Mouse (Mus musculus) layer of hippocampus, postnatal 36 days (tissue): Measurements from ENCODE around the gene Gm10282. TPM values are rescaled to one million over a fixed set of nuclear protein-coding genes. Genes with fewer than 3 reads are reported as not detected.

ENCODE experiments used
- DNase-seq, 2 experiments: peaks; one replicate each; pipeline ENCODE4 v3.0.0; 2022
- total RNA-seq, 2 experiments: library from RNA; stranded (reverse); gene quantifications; 2 replicates each; pipeline ENCODE4 v1.2.3; 2021

Gm10282 gene
- total RNA-seq = 1 to 10 TPM; 7.7 to 9.7 TPM

DNA sequence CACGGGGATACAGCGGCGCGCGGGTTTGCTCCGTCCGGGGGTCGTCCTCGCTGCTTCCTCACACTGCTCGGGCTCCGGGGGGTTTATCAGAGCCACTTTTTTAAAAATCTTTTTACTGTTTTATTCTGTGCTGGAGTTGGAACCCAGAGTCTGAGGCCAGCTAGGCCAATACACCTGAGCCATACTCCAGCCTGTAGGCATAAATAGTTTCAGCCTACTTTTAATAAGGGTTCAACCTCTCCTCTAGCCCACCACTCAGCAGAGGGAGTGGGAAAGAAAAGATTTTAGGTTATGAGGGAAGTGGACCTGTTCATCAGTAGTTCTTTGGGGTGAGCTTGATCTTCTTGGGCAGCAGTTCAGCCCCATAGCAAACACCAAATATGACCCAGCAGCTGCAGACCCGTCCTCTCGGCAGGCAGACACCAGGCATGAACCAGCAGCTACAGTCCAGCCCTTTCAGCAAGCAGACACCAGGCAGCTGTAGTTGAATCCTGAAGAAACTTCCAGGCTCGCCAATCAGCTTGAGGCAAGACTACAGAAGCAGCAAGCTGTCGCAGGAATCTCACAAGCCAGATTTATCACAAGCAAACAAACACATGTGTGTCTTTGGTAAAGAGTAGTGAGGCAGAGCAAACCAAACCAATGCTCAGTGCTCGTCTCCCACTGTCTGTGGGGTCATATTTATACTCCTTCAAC, at the start of gene Gm10282:
Gm10282 (minus strand) TSS at position 51 of the 696 bp plus-strand sequence.
- no peak for DNase-seq

DNA sequence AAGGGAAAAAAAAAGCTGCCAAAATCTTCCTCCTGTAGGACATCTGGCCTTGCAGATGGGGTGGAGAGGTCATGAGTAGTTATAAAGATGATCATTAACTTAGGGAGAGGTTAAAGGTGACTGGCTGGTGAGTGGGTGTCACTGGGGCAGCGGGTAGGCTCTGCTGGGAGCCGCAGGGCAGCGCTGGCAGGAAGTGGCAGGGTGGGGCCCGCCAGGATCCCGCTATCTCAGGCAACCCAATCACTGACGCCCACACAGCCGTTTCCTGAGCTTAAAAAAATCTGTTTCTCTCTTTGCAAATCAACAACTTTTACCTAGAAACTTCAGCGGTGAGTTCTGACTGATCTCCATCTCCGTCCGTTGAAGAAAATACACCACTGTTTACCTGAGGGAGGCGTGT, 49.2 kb upstream of the Gm10282 start:
- no peak for DNase-seq

DNA sequence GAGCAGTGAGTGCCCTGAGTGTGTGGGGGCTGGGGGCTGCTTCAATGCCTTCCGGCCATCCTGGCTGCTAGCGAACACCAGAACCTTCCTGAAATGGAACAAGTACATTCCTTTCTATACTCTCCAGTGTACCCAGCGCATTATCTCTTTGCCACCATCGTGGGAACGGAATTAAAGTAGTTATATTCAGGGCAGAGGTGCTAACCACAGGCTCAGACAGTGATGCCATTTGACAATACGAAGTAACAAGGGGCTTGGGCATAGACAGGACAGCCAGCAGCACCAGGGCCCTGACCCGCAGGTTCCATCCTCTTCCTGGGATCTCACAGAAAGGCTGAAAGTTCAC, 48.6 kb upstream of the Gm10282 start:
- no peak for DNase-seq

DNA sequence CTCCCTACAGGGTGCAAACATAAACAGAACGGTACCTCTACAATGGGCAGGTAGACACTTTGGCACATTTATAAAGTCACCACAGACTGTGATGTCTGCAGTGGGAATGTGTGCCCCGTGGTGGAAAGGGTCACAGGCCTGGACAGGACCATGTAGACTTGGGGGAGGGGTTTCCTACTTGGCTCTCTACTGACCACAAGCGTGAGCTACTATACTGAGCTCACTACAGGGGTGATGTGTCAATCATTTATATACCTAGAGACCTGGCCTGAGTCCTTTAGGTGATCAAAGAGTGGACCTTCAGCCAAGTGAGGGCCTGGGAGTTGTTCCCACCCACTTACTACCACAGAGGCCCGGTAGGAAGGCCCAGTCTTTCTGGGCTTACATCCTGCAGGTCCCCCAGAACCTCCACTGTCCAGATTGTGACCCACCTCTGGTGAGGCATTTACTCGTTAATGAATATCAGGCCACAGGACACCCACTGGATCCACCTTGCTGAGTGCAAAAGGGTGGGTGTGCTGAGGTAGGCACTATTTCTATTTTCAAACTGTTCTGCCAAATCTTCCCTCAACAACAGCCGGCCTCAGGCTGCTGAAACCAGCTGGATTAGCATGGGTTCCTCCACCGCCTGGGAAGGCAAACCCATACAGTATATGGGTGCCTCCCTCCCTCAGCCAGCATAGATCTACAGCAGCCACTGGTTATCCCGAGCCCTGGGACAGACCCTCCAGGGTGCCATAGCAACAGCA, 48.1 kb upstream of the Gm10282 start:
- no peak for DNase-seq

DNA sequence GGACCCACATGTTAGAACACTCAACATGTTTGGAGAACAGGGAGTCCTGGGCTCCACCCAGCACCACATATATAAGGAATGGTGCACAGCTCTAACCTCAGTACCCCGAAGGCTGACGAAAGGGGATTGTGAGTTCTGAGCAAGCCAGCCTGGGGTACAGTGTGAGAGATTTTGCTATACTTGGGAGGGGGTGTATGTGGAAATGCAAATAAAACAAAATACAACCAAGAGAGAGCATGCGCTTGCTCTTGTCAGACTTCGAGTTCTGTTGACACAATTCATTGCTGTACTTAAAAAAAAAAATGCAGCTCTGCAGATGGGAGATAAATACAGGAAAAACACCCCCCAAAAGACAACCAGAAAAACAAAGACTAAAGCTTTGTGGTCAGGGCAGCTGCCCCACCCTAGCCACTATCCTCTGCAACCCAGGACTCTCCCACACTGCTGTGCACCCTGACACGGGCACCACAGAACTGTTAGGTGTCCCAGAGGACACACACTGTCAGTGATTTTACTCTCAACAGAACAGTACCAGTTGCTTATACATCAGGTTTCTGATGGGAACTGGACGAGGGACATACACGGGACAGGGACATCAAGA, 46.4 kb upstream of the Gm10282 start:
- DNase-seq = no peak

DNA sequence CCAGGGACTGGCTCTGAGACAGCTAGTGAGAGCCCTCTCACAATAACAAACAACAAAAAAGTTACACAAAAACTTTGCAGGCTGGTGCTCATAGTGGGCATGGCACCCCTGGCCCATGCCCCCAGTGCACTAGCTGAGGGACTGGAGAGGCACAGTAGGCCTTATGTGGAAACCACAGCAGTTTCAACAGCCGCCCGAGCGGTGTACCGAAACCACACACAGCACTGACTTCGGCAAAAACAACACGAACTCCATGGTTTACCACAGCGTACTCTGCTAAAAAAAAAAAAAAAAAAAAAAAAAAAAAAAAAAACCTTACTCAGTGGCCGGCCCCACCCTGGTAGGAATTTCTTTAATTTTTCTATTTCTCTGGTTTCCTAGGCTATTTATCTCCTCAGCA, 45.7 kb upstream of the Gm10282 start:
- no peak for DNase-seq

DNA sequence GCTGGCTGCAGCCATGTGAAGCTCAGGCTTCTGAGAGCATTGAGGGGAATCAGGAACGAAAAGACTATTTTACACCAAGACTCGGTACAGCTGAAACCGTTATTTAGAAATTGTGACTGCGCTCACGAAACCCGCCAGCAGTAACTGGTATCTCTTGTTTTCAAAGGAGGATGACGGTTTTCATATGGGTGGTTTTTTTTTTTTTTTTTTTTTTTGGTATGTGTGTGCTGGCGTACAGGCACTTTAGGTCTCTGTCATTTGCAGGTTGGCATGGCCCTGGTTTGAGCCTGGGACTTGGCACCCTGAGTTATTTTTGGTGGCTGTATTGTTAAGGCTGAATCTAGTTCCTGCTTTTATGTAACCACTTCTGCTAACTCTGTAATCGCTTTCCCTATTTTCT, 44.8 kb upstream of the Gm10282 start:
- DNase-seq = no peak

DNA sequence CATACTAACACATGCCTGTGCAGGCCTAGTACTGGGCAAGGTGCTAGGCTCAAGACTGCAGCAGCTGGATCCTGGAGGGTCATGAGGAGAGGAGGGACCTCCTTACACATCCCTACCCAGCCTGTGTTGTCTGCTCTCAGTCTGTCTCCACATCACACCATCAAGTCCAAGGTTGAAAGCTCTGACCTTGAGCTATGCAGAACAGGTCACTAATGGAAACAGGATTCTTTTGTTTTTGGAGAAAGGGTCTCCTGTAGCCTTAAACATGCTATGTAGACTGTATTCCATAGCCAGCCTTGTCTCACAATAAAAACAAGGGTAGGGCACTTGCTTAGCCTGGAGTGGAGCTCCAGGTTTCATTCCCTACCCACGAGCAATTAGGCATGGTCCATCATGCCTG, 43.9 kb upstream of the Gm10282 start:
- DNase-seq = no peak

DNA sequence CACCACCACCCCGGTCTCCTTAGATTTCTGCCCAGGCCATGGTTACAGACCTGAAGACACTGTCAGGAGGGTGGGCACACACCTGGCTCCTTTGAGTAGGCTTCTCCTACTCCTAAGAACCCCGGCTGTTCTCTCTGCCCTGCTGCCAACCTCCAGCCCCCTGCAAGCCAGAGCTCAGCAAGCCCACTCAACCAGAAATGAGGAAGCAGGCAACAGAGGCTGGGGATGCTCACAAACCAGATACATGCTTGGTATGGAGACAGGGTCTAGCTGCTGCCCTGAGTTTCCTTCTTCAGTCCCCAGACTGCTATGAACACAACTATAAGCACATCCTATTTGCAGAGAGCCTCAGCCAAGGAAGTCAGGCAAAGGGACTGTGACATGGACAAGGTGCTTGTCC, 43.1 kb upstream of the Gm10282 start:
- DNase-seq = no peak

DNA sequence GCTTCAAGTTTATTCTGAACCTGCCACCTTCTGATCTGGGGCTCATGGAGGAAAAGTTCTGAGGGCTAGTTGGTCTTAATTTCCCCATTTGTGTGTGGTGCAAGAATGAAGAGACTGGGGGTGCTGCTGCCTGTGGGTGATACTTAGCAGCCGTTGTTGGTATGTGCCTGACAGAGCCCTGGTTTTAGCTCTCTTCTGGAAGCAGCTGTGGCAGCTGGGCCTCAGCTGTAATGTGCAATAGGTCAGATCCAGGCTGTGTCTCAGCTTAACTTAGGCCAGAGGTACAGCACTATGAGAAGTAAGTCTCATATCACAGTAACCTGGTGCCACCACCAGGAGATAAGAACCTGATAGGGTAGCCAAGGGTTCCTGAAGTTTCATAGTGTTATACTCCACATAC, 42.5 kb upstream of the Gm10282 start:
- no peak for DNase-seq

DNA sequence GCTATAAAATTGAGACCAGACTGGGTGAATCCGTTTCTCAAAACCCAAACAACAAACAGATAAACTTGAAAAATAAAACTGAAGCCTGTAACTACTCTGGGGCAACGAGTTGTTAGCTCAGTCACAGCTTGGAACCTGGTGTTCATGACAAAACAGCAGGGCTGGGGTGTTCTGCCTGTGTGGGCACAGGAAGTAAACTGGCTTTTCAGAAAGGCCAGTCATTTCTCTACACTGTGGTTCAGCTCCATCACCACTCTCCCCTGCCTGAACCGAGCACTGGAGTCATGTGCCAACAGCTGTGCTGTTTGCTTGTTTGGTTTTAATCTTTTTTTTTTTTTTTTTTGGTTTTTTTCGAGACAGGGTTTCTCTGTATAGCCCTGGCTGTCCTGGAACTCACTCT, 38.7 kb upstream of the Gm10282 start:
- DNase-seq = no peak

DNA sequence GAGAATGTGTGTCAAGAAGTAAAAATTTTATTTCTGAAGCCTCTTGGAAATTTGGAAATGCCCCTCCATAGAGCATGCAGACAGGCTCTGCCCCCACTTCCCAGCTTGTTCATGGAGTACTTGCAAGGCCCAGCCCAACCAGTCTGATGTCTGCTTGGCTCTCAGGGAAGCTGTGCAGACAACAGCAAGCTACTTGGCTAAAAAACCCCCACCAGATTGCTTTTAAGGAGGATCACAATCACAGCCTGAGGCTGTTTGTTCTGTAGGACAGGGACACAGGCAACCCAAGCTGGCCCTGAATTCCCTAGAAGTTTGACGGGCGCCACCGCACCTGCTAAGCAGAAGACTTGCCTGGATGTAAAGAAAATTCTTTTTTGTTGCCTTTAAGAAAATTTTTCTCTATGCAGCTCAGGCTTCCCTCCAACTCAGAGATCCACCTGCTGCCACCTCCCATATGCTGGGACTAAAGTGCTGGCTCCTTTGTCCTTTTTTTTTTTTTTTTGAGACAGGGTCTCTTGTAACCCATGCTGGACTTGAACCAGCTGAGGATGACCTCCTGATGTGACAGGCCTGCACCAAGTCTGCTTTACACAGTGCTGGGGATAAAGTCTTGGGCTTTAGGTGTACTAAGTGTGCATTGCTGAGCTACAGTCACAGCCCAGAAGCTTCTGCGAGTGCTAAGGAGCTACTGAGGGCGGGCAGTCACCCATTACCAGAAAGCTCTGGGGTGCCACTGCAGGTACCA, 37.7 kb upstream of the Gm10282 start:
- DNase-seq = no peak

DNA sequence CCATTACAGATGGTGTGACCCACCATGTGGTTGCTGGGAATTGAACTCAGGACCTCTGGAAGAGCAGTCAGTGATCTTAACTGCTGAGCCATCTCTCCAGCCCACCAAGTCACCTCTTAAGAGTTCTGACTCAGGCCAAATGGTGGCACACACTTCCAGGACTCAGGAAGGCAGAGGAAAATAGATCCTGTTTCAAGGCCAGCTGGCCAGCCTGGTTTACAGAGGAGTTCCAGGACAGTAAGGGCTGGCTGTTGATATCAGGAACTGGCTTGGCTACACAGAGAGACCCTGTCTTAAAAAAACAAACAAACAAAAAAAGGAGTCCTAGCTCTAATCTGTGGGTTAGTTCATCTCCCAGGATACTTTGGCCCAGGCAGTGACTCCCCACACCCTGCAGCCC, 32.0 kb upstream of the Gm10282 start:
- DNase-seq = no peak

DNA sequence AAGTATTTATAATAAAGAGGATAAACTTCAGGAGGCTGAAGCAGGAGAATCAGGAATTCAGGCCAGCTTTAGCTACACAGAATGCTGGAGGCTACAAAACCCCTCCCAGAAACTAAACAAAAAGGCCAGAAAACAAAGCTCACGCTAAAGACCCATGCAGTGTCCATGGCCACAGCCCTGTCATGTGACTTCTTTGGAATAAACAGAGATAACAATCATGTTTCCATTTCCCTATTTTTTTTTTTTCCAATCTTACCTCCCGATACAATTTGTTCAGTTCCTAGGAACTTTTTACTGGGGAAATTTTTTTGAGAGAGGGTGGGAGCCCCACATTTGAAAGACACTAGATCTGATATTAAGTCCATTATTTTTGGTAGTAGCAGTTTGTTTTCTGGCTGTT, 31.2 kb upstream of the Gm10282 start:
- no peak for DNase-seq

DNA sequence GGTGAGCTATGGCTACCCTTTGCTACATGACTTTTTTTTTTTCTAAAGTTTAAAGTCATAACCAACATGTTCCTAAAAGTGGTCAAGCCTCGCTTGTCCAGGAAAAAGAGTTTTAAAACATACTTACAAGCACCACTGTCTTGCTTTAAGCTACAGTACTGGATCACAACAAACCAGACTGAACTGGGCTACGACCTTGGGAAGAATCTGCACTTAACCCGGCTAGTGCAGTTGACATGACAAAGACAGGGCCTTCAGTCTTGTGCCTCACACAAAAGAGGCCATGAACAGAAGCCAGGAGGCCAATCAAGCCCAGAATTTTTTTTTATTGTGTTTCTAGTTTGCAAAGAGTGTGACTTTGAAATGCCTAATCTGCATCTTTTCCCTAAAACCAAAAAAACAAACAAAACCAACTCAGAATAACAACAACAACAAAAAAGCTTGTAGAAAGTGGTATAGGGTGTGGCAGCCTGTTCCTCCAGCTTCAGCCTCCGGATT, 29.1 kb upstream of the Gm10282 start:
- no peak for DNase-seq

DNA sequence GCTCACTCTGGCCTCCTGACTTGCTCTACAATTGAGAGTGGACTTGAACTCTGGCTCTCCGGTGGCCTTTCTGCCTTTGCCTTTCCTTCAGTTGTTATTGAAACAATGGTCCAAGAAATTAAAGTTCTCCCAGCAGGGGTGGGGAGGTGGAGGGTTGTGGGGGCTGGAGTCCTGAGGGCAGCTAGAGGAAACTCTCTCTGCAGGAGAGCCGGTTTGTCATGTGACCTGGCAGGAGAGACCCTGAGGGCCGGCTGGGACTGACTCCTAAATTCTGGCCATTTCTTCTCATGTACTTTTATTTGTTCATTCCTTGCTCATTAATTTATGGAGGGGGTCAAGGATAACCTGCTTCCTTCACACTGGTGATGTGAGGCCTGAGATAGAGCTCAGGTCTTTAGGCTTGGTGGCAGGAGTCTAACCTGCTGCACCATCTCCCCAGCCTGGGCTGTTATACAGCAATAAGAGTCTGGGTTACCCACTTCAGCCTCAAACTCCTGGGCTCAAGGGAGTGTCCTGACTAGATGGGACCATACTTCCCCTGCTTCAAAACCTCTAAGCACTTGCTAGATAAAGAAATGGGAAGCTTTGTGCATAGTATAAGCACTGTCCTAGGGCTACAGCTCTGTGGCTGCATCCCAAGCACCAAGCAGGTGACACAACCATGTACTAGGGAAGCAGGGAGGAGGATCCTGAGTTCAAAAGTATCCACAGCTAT, 28.5 kb upstream of the Gm10282 start:
- no peak for DNase-seq

DNA sequence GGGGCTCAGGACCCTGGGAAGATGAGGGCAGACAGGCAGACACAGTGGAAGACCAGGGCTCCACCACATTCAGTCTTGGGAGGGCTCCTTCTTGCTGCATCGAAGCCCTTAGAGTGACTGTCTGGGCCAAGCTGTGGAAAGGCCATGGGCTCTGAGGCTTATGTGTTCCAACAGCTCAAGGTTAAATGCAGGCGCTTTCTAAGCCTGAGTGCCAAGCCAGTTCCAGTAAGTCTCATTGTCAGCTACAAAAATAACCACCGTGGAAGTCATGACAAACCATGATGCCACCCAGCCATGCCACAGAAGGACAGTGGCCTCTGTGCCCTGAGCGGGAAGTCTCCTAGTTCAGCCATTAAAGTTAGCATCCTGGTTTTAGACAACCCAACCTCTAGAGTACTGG, 26.6 kb upstream of the Gm10282 start:
- no peak for DNase-seq

DNA sequence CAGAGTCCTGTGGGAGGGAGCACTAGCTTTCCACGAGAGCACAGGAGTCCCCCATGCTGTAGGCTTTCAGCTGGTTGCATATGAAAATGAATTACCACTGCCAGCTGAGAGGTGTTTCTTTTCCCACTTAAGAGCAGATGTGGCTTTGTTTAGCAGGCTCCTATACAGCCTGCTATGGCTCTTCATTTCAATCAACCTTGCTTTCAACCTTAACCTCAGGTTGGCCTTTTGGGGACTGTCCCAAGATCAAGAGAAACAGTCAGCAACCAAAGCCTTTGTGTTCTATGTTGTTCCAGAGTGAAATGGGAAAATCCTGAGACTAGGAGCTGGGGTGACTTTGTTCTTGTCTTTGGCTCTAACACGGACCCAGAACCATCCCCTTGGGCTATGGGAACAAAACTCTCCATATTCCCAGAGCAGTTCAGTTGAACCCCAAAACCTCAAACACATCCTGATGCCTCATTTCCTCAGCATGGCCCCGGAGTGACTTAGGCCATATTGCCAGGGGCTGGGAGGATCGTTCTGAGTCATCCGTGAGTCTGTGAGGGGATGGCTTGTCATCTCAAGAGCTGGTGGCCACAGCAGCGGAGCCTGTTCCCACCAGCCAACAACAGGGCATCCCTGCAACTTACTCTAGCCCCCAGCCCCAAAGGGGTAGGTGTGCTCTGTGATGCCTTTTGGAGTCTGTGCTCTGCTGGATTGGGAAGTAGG, 25.9 kb upstream of the Gm10282 start:
- DNase-seq = no peak

DNA sequence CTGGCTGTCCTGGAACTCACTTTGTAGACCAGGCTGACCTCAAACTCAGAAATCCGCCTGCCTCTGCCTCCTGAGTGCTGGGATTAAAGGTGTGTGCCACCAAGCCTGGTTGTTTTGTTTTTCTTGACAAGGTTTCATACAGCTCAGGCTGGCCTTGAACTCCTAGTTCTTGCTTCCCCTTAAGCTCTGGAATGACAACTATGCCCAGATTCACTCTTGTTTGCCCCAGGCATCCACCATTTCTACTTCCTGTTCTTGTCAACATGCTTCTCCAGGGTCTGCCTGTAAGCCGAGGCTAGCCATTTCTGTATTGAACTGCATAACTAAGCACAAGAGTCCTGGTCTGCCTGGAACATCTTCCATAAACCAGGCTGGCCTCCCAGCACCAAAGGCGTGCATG, 24.1 kb upstream of the Gm10282 start:
- DNase-seq = no peak

DNA sequence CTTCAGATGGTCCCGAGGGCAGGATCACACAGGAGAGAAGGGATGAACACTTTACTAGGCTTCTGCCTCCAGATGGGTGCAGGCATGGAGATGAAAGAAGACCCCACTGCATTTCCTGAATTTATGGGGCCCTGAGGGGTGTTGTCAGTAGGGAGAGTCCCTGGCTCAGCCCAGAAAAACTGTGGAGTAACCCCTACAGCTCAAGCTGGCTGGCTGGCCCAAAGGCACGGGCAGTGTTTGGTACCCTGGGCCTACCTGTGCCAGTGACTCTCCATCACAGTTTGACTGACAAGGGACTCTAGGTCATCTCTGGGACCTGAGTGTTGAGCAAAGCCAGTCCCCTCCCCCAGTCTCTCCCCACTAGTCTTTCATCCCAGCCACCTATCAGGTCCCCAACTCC, 19.6 kb upstream of the Gm10282 start:
- no peak for DNase-seq

DNA sequence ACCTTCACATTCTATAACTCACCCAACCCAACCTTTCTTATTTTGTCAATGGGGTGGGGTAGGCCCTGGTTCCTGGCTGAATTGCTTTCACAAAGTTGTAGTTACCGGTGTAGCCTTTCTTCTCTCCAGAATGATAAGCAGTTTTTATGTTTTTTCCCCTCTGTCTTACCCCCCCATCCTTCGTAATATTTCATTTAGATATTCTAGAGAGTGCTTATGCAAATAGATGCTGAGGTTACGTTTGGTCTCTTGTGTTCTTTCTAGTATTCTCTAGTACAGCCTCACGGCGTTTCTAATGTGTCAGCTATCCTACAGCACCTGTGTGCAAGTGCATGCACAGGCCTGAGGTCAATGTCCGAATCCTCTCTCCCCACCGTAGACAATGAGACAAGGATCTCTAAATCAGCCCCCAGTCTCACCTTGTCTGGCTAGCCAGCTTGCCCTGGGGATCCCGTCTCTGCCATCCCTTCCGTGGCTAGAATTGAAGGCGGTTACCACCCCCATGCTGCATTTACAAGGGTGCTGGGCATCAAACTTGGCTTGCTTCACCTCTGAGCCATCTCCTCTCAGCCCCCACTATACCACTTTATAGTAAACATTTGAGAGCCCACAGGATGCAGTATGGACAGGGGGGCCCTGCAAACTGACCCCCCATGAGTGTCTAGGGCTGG, 19.1 kb upstream of the Gm10282 start:
- DNase-seq = no peak
